Mouse (Mus musculus): ENCODE measurements around the gene Olfr30.
"Not testable (repeated sequence)": the region's sequence is repeated elsewhere in the genome, so short reads cannot be mapped to it uniquely, and the experiment has no call there.

DNA sequence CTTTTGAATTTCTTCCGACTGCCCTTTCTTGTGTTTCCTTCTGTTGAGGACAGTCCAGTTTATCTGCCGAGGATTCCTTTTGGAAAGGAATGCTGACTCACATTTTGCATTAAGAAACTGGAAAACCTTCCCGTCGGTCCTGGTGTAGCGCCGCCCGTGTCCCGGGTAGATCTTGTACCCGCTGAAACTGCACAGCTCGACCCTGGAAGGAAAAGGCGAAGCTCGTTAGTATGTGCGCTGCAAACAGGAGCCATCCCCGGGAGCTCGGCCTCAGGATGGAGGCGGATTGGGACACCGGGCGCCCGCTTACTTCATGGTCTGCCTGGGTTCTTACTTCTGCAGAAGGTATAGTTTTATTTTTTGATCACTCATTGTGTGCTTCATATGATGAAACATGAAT is 47.0 kb upstream of the Olfr30 start:
- TF ChIP-seq CTCF (IDR thresholded peaks at IDR 0.05; ENCODE audit: insufficient read depth, low read length); POLR2A (IDR thresholded peaks at IDR 0.05; ENCODE audit: borderline replicate concordance, extremely low read depth, low read depth, low read length): not testable (repeated sequence)

Data from lung, adult 2 months (tissue).